Mouse (Mus musculus) heart, postnatal 25 days (tissue): ENCODE measurements at regions not wholly inside any gene's neighbourhood (a gene's known extent, or its start where the extent isn't known, plus 50 kb on each side); places are given as distances from the start of the nearest gene placed in this dataset.
A peak's percentile ranks its signal among the peaks of the same experiment; 100 is the strongest.

Experiments used
- DNase-seq: peaks from one replicate; pipeline ENCODE4 v3.0.0; 2022; ENCODE audit warnings: low spot score
- intact Hi-C: fragments of 180-260 bp; cut with DNase I; formaldehyde crosslinking; loops from one replicate; pipeline ENCODE4 v1.15.1; 2025

DNA sequence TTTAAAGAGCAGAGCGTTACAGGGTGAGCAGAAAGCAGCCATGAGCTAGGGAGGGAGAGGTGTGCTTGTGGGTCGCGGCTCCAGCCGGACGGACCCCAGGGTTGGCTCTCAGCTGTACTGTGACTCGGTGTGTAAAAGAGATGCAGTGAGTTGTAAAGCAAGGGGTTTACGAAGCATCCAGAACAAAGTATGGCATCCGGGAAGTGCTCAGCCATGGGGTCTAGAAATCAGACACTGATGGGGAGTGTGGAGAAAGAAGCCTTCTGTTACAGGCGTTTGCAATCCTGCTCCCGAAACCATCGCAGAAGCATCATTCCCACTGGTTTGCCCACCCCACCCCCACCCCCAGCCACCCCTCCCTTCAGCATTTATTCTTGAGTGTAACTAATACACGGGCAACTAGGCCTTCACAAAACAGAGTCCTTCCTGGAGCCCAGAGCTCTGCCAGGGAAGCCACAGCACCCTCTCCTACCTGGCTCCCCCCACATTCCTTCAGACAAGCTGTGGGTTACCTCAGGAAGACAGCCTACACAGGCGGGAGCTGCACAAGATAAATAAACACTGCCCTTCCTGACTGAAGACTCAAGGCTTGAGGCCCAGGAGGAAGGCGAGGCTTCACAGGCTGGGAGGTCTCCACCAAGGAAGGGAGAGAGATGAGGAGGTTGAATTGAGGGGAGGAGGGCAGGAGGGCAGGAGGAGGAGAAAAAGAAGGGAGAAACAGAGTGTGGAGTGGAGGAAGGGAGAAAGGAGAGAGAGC lies 133.1 kb downstream of the Nufip1 start:
- intact Hi-C loops = no loop called here

DNA sequence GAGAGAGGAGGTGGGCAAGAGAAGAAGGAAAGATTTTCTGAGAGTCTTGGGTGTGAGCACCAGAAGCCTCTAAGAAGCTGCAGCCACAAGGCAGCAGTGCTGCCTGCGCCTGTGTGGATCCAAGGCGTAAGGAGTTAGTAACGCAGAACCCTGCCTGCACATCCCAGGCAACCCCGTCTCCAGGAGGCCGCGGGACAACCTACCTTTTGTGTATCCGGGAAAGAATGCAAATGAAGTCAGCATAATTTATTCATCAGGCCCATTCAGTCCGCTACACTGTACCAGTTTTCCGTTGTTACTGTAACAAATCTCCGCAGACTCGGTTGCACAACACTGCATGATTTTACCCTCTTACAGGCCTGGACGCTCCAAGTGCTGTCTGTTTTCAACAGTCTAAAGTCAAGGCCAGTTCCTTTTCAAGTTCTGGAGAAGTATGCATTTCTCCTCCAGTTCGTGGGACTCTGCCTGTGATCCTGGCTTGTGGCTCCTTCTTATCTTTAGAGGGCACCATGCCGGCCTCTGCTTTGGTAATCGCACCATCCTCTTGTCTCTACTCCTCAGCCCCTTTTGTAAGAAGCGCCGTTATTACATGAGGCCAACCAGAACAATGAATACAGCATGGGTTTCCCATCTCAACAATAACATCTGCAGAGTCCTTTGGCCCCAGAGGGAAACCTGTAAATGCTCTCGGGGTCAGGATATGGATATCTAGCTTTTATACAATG lies 133.8 kb downstream of the Nufip1 start:
- intact Hi-C loops = loop anchor here (5.0 kb wide), 1 partner anchor 228 kb away; no protein-coding TSS in a partner anchor
- no peak for DNase-seq

More for the DNA sequence above, 133.1 kb downstream of the Nufip1 start:
- no peak for DNase-seq

- intact Hi-C loops = loop anchor here (5.0 kb wide), 1 partner anchor 227 kb away; no protein-coding TSS in a partner anchor
- no peak for DNase-seq
Observed at GRCm38 (mm10) chr14:76245063-76245396, 134.3 kb downstream of the Nufip1 start.

GRCm38 (mm10) chr14:76247664-76248063 lies 137.0 kb downstream of the Nufip1 start:
- intact Hi-C loops = loop anchor here (5.0 kb wide), 1 partner anchor 225 kb away; no protein-coding TSS in a partner anchor
- no peak for DNase-seq

DNA sequence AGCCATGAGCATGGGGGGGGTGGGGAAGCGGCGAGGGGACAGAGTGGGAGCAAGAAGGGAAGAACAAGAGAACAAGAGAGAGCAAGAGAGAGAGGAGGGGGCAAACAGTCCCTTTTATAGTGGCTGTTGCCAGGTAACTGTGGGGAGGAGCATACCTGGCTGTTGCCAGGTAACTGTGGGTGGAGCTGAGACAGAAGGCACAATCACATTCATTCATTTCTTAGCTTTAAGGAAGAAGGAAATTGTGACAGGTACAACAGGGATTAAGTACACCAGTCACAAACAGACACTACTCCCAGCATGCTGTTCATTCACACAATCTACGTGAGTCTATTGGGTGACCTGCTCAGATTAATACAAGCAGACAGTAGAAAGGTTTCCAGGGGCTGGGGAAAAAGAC lies 143.2 kb downstream of the Nufip1 start:
- DNase-seq = no peak
- intact Hi-C loops = no loop called here

- peak; percentile 57 for DNase-seq
- intact Hi-C loops = no loop called here
Observed at GRCm38 (mm10) chr14:76254565-76255501, 144.1 kb downstream of the Nufip1 start.

GRCm38 (mm10) chr14:76255971-76256370 lies 145.3 kb downstream of the Nufip1 start:
- intact Hi-C loops = no loop called here
- DNase-seq = no peak

DNA sequence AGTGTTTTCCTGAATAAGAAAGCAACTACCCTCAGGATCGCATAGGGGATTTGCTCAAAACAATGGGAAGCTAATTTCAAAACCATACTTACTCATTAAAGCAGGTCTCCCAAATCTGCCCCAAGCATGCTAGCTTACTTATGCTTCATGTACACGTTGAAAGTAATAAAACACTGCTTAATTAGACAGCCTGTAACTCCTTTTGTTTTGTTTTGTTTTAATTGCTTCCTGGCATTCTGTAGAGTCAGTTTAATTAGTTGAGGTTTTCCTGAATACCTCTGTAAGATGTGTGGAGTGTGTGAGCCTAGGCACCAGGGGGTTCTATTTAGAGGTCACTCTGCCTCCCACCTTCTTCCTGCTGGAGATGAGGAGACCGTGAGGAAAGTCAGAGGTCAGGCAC lies 147.9 kb downstream of the Nufip1 start:
- intact Hi-C loops = no loop called here
- no peak for DNase-seq

- intact Hi-C loops = no loop called here
- no peak for DNase-seq
Observed at GRCm38 (mm10) chr14:76260628-76261293, 150.1 kb downstream of the Nufip1 start.

- intact Hi-C loops = no loop called here
- no peak for DNase-seq
Observed at GRCm38 (mm10) chr14:76263682-76264081, 151.1 kb upstream of the Tsc22d1 start.

DNA sequence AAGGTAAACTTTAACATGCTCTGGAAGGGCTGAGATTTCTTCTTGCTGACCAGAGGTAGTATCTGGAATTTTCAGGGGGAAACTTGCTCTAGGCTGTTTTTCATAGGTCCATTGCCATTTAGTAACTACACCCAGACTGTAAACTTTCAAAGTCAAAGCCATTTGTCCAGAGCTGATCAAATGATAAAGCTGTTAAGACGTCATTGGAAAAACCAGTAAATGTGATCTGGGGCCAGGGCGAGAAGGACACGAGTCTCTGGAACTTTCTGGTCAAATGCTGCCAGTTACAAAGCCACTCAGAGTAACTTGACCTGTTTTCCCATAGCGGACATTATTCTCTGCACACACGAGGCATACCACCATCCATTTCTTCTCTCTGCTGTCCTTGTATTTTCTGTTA lies 148.9 kb upstream of the Tsc22d1 start:
- DNase-seq = no peak
- intact Hi-C loops = no loop called here

GRCm38 (mm10) chr14:76266249-76266648 lies 148.5 kb upstream of the Tsc22d1 start:
- no peak for DNase-seq
- intact Hi-C loops = no loop called here

DNA sequence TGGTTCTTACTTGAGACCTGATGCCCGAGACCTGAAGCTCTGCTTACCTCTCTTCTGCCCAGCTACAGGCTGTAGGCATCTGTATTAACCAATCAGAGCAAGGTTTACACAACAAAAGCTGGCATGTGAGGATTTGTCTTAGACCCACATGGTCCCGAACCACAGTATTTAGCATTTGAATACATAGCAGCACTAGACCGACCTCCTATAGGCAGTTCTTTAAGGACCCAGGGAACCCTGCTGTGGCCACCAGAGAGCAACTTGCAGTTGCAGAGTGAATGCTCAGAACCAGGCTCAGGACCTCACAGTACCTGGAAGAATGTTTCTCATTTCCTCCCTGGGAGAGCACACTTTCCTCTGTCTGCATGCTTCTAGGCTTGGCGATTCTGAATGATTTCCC lies 147.7 kb upstream of the Tsc22d1 start:
- intact Hi-C loops = no loop called here
- DNase-seq = no peak

DNA sequence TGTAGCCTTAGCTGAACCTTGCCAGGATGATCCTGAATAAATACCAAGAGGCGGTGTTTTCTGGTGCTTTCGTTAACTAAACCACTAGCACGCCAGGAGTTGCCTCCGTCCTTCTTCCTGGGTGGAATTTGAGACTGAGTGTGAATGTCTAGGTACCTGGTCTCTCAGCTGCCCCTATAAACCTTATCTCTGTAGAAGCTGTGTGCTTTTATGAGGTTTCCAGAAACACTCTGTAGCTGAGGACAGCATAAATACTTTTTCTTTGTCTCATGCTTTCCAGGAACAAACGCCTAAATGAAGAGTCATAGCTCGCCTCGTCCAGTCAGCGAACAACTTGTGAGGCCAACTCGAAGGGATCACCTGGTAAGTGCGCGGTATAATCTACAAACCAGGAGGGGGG lies 143.6 kb upstream of the Tsc22d1 start:
- DNase-seq = no peak
- intact Hi-C loops = no loop called here

- no peak for DNase-seq
- intact Hi-C loops = no loop called here
Observed at GRCm38 (mm10) chr14:76272840-76273239, 141.9 kb upstream of the Tsc22d1 start.

DNA sequence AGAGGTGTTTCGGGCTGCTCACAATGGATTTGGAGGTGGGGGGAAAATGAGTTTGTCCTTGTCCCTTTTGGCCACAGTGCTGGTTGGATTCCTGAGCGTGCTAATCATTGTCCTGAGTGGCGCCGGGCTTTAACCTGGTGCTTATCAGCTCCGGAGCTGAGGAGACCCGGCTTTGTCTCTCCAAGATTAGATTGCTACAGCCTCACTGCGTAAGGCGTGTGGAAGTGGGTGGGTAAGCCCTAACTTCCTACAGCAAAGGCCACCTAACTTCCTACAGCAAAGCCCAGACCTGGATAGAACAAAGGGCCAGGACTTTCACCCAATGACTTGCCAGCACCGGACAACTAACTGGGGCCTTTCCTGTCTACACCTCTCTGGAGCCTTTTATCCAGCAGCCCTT lies 138.1 kb upstream of the Tsc22d1 start:
- no peak for DNase-seq
- intact Hi-C loops = no loop called here

GRCm38 (mm10) chr14:76278751-76279450 lies 135.9 kb upstream of the Tsc22d1 start:
- no peak for DNase-seq
- intact Hi-C loops = loop anchor here (1.0 kb wide), 1 partner anchor 13 kb away; no protein-coding TSS in a partner anchor

- DNase-seq = no peak
- intact Hi-C loops = no loop called here
Observed at GRCm38 (mm10) chr14:76279561-76279960, 135.2 kb upstream of the Tsc22d1 start.

DNA sequence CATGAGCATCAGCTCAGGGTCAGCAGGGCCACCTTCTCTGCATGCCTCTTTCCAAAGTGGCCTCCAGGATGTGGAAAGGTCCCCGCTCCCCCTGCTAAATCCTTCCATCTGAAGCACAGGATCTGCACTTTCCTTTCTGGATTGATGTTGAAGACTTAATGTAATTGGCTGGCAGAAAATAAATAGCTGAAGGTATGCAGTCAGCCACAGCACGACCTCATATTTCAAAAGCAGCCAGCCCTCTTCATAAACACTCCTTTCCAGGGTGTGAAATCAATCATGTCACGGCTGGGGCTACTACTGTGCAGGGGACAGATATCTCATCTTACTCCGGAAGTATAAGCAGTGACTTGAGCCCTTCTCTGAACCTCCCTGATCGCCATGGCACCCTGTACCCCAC lies 132.9 kb upstream of the Tsc22d1 start:
- intact Hi-C loops = no loop called here

More for the DNA sequence above, 132.9 kb upstream of the Tsc22d1 start:
- DNase-seq = no peak
